Mouse (Mus musculus): Measurements from ENCODE around the gene Lnx2. TPM values are rescaled to one million over a fixed set of nuclear protein-coding genes. Genes with fewer than 3 reads are reported as not detected.

Lnx2 gene
- polyA plus RNA-seq, 1 experiment = 3.7 TPM

DNA sequence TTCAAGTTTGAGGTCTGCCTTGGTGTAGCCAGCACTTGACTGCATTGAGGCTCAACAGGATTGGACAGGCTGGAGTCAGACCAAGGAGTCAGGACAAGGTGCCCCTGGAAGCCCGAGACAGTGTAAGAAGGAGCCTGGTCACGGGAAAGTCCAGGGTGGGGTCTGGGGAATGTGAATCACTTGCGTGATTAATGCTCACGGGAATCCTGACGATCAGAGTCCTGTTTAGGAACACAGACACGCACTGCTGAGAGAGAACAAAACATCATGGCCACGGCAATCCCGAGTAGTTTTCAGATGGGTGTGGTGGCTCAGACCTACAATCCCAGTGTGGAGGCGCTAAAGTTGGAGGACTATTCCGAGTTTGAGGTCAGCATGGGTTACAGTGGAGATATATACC, 65.1 kb downstream of the Lnx2 start:
- no peaks in the 10 kb centered on the region for H3K79me2 ChIP-seq (ENCODE audit: control insufficient read depth, insufficient read depth)
- no peak overlapping the region for H3K4me3 ChIP-seq (ENCODE audit: insufficient read depth, poor library complexity, severe bottlenecking)
- no peaks in the 10 kb centered on the region for H3K27me3 ChIP-seq (ENCODE audit: control insufficient read depth, insufficient read depth, insufficient read length)
- H3K36me3 ChIP-seq (ENCODE audit: control insufficient read depth, insufficient read depth) = no peaks in the 10 kb centered on the region
- no peaks in the 10 kb centered on the region for H3K79me3 ChIP-seq (ENCODE audit: low read depth)
- TF ChIP-seq CEBPB (IDR thresholded peaks at IDR 0.05; ENCODE audit: low read depth) (no peak), USF1 (IDR thresholded peaks at IDR 0.05; ENCODE audit: low read depth) (no peak)
- H3ac ChIP-seq (ENCODE audit: control insufficient read depth, insufficient read length, low read depth) = no peak overlapping the region

DNA sequence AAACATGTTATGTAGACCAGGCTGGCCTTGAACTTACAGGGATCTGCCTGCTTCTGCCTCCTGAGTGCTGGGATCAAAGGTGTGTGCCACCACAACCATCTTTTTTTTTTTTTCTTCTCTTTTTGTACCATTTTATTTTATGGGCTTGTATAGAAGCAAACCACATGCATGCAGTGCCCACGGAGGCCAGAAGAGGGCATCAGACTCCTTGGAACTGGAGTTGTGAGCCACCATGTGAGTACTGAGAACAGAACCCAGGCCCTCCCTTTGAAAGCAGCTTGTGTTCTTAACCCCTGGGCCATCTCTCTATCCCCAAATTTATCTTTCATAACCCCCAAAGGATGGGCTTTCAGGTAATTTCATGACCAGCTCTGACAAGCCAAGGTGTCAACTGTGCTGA, 73.1 kb downstream of the Lnx2 start:
- TF ChIP-seq MYOD1 (IDR thresholded peaks at IDR 0.05; ENCODE audit: control insufficient read depth, insufficient read length, low read depth) (no peak), FOSL1 (IDR thresholded peaks at IDR 0.05; ENCODE audit: insufficient read depth, low read length, poor library complexity, severe bottlenecking) (no peak), CTCF (IDR thresholded peaks at IDR 0.05; ENCODE audit: control insufficient read depth, insufficient read depth, insufficient read length) (no peak), MAX (IDR thresholded peaks at IDR 0.05) (no peak), CEBPB (IDR thresholded peaks at IDR 0.05; ENCODE audit: low read depth) (no peak)
- no peaks in the 10 kb centered on the region for H3K79me3 ChIP-seq (ENCODE audit: low read depth)
- H3ac ChIP-seq (ENCODE audit: control insufficient read depth, insufficient read length, low read depth) = no peak overlapping the region
- H3K4me3 ChIP-seq (ENCODE audit: insufficient read depth, poor library complexity, severe bottlenecking) = no peak overlapping the region
- no peaks in the 10 kb centered on the region for H3K36me3 ChIP-seq (ENCODE audit: control insufficient read depth, insufficient read depth)
- no peaks in the 10 kb centered on the region for H3K79me2 ChIP-seq (ENCODE audit: control insufficient read depth, insufficient read depth)
- no peaks in the 10 kb centered on the region for H3K27me3 ChIP-seq (ENCODE audit: control insufficient read depth, insufficient read depth, insufficient read length)

- Histone ChIP-seq H3K79me2 (ENCODE audit: control insufficient read depth, insufficient read depth) (no peaks in the 10 kb centered on the region), H3K79me3 (ENCODE audit: low read depth) (no peaks in the 10 kb centered on the region), H3K27me3 (ENCODE audit: control insufficient read depth, insufficient read depth, insufficient read length) (no peaks in the 10 kb centered on the region), H3K36me3 (ENCODE audit: control insufficient read depth, insufficient read depth) (no peaks in the 10 kb centered on the region), H3ac (ENCODE audit: control insufficient read depth, insufficient read length, low read depth) (no peak overlapping the region), H3K4me3 (ENCODE audit: insufficient read depth, poor library complexity, severe bottlenecking) (no peak overlapping the region)
- TF ChIP-seq FOSL1 (IDR thresholded peaks at IDR 0.05; ENCODE audit: insufficient read depth, low read length, poor library complexity, severe bottlenecking) (no peak), MYOD1 (IDR thresholded peaks at IDR 0.05; ENCODE audit: control insufficient read depth, insufficient read length, low read depth) (no peak), USF1 (IDR thresholded peaks at IDR 0.05; ENCODE audit: low read depth) (no peak), MAX (IDR thresholded peaks at IDR 0.05) (no peak), CTCF (IDR thresholded peaks at IDR 0.05; ENCODE audit: control insufficient read depth, insufficient read depth, insufficient read length) (no peak), CEBPB (IDR thresholded peaks at IDR 0.05; ENCODE audit: low read depth) (no peak), MYOG (IDR thresholded peaks at IDR 0.05; ENCODE audit: control insufficient read depth, extremely low read depth, insufficient read length) (no peak)
Observed at GRCm38 (mm10) chr5:147001312-147001711, 75.1 kb downstream of the Lnx2 start.

- Histone ChIP-seq H3K27me3 (ENCODE audit: control insufficient read depth, insufficient read depth, insufficient read length) (no peaks in the 10 kb centered on the region), H3K79me3 (ENCODE audit: low read depth) (no peaks in the 10 kb centered on the region), H3K79me2 (ENCODE audit: control insufficient read depth, insufficient read depth) (no peaks in the 10 kb centered on the region), H3ac (ENCODE audit: control insufficient read depth, insufficient read length, low read depth) (no peak overlapping the region), H3K4me3 (ENCODE audit: insufficient read depth, poor library complexity, severe bottlenecking) (no peak overlapping the region), H3K36me3 (ENCODE audit: control insufficient read depth, insufficient read depth) (no peaks in the 10 kb centered on the region)
- TF ChIP-seq MAX (IDR thresholded peaks at IDR 0.05) = no peak
- no peak for TF ChIP-seq FOSL1 (IDR thresholded peaks at IDR 0.05; ENCODE audit: insufficient read depth, low read length, poor library complexity, severe bottlenecking)
- no peak for TF ChIP-seq CTCF (IDR thresholded peaks at IDR 0.05; ENCODE audit: control insufficient read depth, insufficient read depth, insufficient read length)
- TF ChIP-seq CEBPB (IDR thresholded peaks at IDR 0.05; ENCODE audit: low read depth) = no peak
- no peak for TF ChIP-seq USF1 (IDR thresholded peaks at IDR 0.05; ENCODE audit: low read depth)
- TF ChIP-seq MYOD1 (IDR thresholded peaks at IDR 0.05; ENCODE audit: control insufficient read depth, insufficient read length, low read depth) = no peak
- no peak for TF ChIP-seq MYOG (IDR thresholded peaks at IDR 0.05; ENCODE audit: control insufficient read depth, extremely low read depth, insufficient read length)
Observed at GRCm38 (mm10) chr5:146998802-146999201, 77.6 kb downstream of the Lnx2 start.

- Histone ChIP-seq H3K79me3 (ENCODE audit: low read depth) (no peaks in the 10 kb centered on the region), H3K79me2 (ENCODE audit: control insufficient read depth, insufficient read depth) (no peaks in the 10 kb centered on the region), H3K36me3 (ENCODE audit: control insufficient read depth, insufficient read depth) (no peaks in the 10 kb centered on the region), H3ac (ENCODE audit: control insufficient read depth, insufficient read length, low read depth) (no peak overlapping the region), H3K27me3 (ENCODE audit: control insufficient read depth, insufficient read depth, insufficient read length) (no peaks in the 10 kb centered on the region), H3K4me3 (ENCODE audit: insufficient read depth, poor library complexity, severe bottlenecking) (no peak overlapping the region)
- TF ChIP-seq MYOG (IDR thresholded peaks at IDR 0.05; ENCODE audit: control insufficient read depth, extremely low read depth, insufficient read length) (no peak), FOSL1 (IDR thresholded peaks at IDR 0.05; ENCODE audit: insufficient read depth, low read length, poor library complexity, severe bottlenecking) (no peak), MAX (IDR thresholded peaks at IDR 0.05) (no peak), CTCF (IDR thresholded peaks at IDR 0.05; ENCODE audit: control insufficient read depth, insufficient read depth, insufficient read length) (no peak), USF1 (IDR thresholded peaks at IDR 0.05; ENCODE audit: low read depth) (no peak), MYOD1 (IDR thresholded peaks at IDR 0.05; ENCODE audit: control insufficient read depth, insufficient read length, low read depth) (no peak)
Observed at GRCm38 (mm10) chr5:146996812-146997211, 79.6 kb downstream of the Lnx2 start.

DNA sequence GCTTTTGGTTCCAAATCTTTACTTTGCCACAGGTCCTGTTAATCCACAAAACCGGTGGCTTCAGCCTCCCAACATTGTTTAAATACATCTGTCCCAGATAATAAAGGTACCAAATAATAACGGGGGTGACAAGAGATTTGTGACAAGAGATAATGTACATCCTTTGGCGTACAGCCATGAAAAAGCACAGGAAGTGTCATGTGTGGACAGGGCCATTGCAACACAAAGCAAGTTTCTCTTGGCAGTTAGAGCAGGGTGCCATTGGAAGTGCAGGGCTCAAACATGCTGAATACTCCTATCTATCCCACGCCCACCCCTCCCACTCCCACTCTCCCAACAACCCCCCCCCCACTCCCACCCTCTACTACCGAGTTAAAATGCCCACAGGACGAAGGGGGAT, 81.4 kb downstream of the Lnx2 start:
- Histone ChIP-seq H3K79me3 (ENCODE audit: low read depth) (no peaks in the 10 kb centered on the region), H3K79me2 (ENCODE audit: control insufficient read depth, insufficient read depth) (no peaks in the 10 kb centered on the region), H3K36me3 (ENCODE audit: control insufficient read depth, insufficient read depth) (no peaks in the 10 kb centered on the region), H3K27me3 (ENCODE audit: control insufficient read depth, insufficient read depth, insufficient read length) (no peaks in the 10 kb centered on the region), H3K4me3 (ENCODE audit: insufficient read depth, poor library complexity, severe bottlenecking) (no peak overlapping the region), H3ac (ENCODE audit: control insufficient read depth, insufficient read length, low read depth) (no peak overlapping the region)
- TF ChIP-seq CTCF (IDR thresholded peaks at IDR 0.05; ENCODE audit: control insufficient read depth, insufficient read depth, insufficient read length) = no peak
- no peak for TF ChIP-seq MAX (IDR thresholded peaks at IDR 0.05)
- TF ChIP-seq MYOG (IDR thresholded peaks at IDR 0.05; ENCODE audit: control insufficient read depth, extremely low read depth, insufficient read length) = no peak
- TF ChIP-seq MYOD1 (IDR thresholded peaks at IDR 0.05; ENCODE audit: control insufficient read depth, insufficient read length, low read depth) = no peak
- no peak for TF ChIP-seq USF1 (IDR thresholded peaks at IDR 0.05; ENCODE audit: low read depth)
- no peak for TF ChIP-seq CEBPB (IDR thresholded peaks at IDR 0.05; ENCODE audit: low read depth)
- no peak for TF ChIP-seq FOSL1 (IDR thresholded peaks at IDR 0.05; ENCODE audit: insufficient read depth, low read length, poor library complexity, severe bottlenecking)

Measured in C2C12 (cell line).